Mouse (Mus musculus): ENCODE data around the gene Ccdc153. TPM values are rescaled to one million over a fixed set of nuclear protein-coding genes. Genes with fewer than 3 reads are reported as not detected.
A peak's percentile ranks its signal among the peaks of the same experiment; 100 is the strongest.

The Ccdc153 gene
- polyA plus RNA-seq, 1 experiment, result not detected

DNA sequence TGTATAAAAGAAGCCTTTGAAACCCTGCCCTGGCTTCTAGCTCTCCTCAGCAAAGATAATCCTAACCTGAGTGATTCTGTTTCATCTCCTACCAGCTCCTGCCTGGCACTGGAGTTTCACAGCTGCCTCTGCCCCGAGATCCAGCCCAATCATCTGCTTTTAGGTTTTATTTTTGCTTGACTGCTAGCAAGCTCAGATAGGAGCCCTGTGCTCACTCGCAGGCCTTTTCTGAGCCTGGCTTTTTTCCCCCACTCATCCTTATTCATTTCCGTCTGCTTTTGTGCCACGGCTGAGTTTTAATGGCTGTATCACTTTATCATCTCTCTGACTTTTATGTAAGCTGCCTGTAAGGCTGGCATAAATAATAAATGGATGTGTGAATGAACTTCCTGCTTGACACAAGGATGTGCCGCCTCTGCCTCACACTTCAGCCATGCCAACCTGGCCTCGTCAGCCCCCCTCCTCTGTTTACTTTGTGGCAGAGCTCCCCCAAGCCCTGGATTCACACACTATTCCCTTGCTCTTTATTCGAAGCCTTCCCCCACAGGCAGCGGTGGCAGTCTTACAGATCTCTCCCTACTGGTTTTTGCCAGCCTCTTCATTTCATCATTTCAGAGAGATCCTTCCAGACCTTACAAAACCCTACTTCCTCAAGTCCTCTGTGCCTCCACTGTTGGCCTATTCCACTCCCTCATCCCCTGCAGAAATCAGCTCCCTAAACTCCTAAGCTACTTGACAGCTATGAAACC lies 26.2 kb downstream of the Ccdc153 start:
- no peaks in the 10 kb centered on the region for H3K27me3 ChIP-seq (ENCODE audit: control insufficient read depth, insufficient read depth, low read length, poor library complexity, severe bottlenecking)
- H3K4me1 ChIP-seq (ENCODE audit: control insufficient read depth, insufficient read depth, low read length), result no peaks in the 10 kb centered on the region
- H3K36me3 ChIP-seq (ENCODE audit: control insufficient read depth, insufficient read depth, low read length, poor library complexity, severe bottlenecking), result no peaks in the 10 kb centered on the region
- no peak overlapping the region for H3K9ac ChIP-seq (ENCODE audit: low read depth, poor library complexity, severe bottlenecking)
- H3K4me3 ChIP-seq (ENCODE audit: low read depth, low read length), result no peak overlapping the region
- no peak overlapping the region for H3K27ac ChIP-seq (ENCODE audit: insufficient read depth, low read length)
- no peaks in the 10 kb centered on the region for H3K9me3 ChIP-seq (replicated peaks; ENCODE audit: control insufficient read depth, insufficient read depth, low read length, poor library complexity, severe bottlenecking)
- TF ChIP-seq CTCF (IDR thresholded peaks at IDR 0.05; ENCODE audit: low read depth, low read length) (no peak), POLR2A (IDR thresholded peaks at IDR 0.05; ENCODE audit: insufficient read depth, low read length) (no peak), EP300 (IDR thresholded peaks at IDR 0.05; ENCODE audit: insufficient read depth, low read depth, low read length) (no peak)

DNA sequence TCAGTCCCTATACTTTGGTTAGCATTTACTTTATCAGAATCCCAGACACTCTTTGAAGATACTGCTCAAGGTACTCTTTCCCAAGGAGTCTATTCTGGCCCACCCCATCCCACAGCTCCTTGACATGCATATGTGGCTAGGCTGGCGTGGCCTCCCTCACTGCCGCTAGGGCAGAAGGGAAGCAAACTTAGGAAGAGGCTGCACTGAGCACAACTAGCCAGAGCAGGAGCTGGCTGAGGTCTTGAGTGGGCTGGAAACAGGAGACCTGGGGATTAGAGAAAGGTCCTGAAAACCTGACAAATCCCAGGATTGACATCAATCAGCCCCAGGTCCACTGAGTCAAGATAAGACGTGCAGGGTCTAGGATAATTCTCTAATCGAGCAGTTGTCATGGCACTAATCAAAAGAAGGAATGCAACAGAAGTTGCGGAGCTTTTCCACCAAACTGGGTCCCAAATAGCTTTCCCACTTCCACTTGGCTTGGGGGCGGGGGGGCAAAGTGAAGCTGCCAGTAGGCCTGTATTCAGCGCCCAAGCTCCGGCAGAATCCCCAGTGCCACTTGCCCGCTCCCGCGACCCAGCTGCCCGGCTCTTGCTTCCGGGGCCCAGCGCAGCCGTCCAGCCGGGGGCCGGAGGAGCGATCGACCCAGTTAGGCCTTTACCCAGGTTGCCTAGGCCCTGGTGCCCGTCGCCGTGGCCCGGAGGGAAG lies 27.0 kb downstream of the Ccdc153 start:
- TF ChIP-seq POLR2A (IDR thresholded peaks at IDR 0.05; ENCODE audit: insufficient read depth, low read length) (no peak), CTCF (IDR thresholded peaks at IDR 0.05; ENCODE audit: low read depth, low read length) (no peak), EP300 (IDR thresholded peaks at IDR 0.05; ENCODE audit: insufficient read depth, low read depth, low read length) (no peak)
- H3K4me1 ChIP-seq (ENCODE audit: control insufficient read depth, insufficient read depth, low read length), result no peaks in the 10 kb centered on the region
- no peaks in the 10 kb centered on the region for H3K9me3 ChIP-seq (replicated peaks; ENCODE audit: control insufficient read depth, insufficient read depth, low read length, poor library complexity, severe bottlenecking)
- peak overlapping the region; percentile 57 for H3K4me3 ChIP-seq (ENCODE audit: low read depth, low read length)
- H3K36me3 ChIP-seq (ENCODE audit: control insufficient read depth, insufficient read depth, low read length, poor library complexity, severe bottlenecking), result no peaks in the 10 kb centered on the region
- peak overlapping the region; percentile 77 for H3K9ac ChIP-seq (ENCODE audit: low read depth, poor library complexity, severe bottlenecking)
- no peak overlapping the region for H3K27ac ChIP-seq (ENCODE audit: insufficient read depth, low read length)
- H3K27me3 ChIP-seq (ENCODE audit: control insufficient read depth, insufficient read depth, low read length, poor library complexity, severe bottlenecking), result no peaks in the 10 kb centered on the region

DNA sequence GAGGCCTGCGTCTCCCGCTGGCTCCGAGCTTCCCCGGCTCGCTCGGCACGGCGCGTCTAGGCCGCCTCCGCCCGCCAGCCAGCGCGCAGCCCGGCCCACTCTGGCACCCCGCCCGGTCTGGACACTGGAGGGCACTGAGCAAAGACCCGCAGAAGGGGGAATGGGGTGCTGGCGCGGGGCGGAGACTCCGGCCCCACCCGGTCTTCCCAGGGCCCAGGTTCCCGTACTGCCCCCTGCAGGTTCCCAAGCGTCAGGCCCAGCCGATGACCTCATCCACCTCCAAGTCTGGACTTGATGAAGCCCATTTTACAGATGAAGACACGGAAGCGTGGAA lies 27.5 kb downstream of the Ccdc153 start:
- Histone ChIP-seq H3K27me3 (ENCODE audit: control insufficient read depth, insufficient read depth, low read length, poor library complexity, severe bottlenecking) (no peaks in the 10 kb centered on the region), H3K27ac (ENCODE audit: insufficient read depth, low read length) (no peak overlapping the region), H3K9ac (ENCODE audit: low read depth, poor library complexity, severe bottlenecking) (peak overlapping the region; percentile 77), H3K9me3 (replicated peaks; ENCODE audit: control insufficient read depth, insufficient read depth, low read length, poor library complexity, severe bottlenecking) (no peaks in the 10 kb centered on the region), H3K4me3 (ENCODE audit: low read depth, low read length) (peak overlapping the region; percentile 57), H3K36me3 (ENCODE audit: control insufficient read depth, insufficient read depth, low read length, poor library complexity, severe bottlenecking) (no peaks in the 10 kb centered on the region), H3K4me1 (ENCODE audit: control insufficient read depth, insufficient read depth, low read length) (no peaks in the 10 kb centered on the region)
- TF ChIP-seq POLR2A (IDR thresholded peaks at IDR 0.05; ENCODE audit: insufficient read depth, low read length) (no peak), CTCF (IDR thresholded peaks at IDR 0.05; ENCODE audit: low read depth, low read length) (peak; percentile 64), EP300 (IDR thresholded peaks at IDR 0.05; ENCODE audit: insufficient read depth, low read depth, low read length) (no peak)

GRCm38 (mm10) chr9:44268432-44268831 lies 28.0 kb downstream of the Ccdc153 start, which contains the start of gene Nlrx1:
Gene Nlrx1 (minus strand): TSS chr9:44268599.
- no peaks in the 10 kb centered on the region for H3K27me3 ChIP-seq (ENCODE audit: control insufficient read depth, insufficient read depth, low read length, poor library complexity, severe bottlenecking)
- H3K36me3 ChIP-seq (ENCODE audit: control insufficient read depth, insufficient read depth, low read length, poor library complexity, severe bottlenecking), result no peaks in the 10 kb centered on the region
- peak within 1 kb of the TSS; percentile 77 for H3K9ac ChIP-seq (ENCODE audit: low read depth, poor library complexity, severe bottlenecking)
- H3K9me3 ChIP-seq (replicated peaks; ENCODE audit: control insufficient read depth, insufficient read depth, low read length, poor library complexity, severe bottlenecking), result no peaks in the 10 kb centered on the region
- TF ChIP-seq EP300 (IDR thresholded peaks at IDR 0.05; ENCODE audit: insufficient read depth, low read depth, low read length) (no peak), CTCF (IDR thresholded peaks at IDR 0.05; ENCODE audit: low read depth, low read length) (peak; percentile 8), POLR2A (IDR thresholded peaks at IDR 0.05; ENCODE audit: insufficient read depth, low read length) (no peak)
- peak within 1 kb of the TSS; percentile 57 for H3K4me3 ChIP-seq (ENCODE audit: low read depth, low read length)
- H3K27ac ChIP-seq (ENCODE audit: insufficient read depth, low read length), result no peak within 1 kb of the TSS
- no peaks in the 10 kb centered on the region for H3K4me1 ChIP-seq (ENCODE audit: control insufficient read depth, insufficient read depth, low read length)

DNA sequence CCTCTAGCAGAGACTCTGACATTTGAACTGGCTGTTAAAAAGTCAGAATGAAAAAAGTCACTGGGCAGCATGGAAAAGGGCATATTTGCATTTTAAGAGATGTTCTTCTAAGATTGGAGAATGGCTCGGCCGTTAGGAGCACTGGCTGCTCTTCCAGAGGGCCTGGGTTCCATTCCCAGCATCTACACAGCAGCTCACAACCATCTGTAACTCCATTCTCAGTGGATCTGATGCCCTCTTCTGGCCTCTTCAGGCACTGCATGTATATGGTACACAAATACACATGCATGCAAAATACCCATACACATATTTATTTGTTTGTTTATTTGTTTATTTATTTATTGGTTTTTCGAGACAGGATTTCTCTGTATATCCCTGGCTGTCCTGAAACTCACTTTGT lies 28.6 kb downstream of the Ccdc153 start:
- no peak overlapping the region for H3K4me3 ChIP-seq (ENCODE audit: low read depth, low read length)
- TF ChIP-seq CTCF (IDR thresholded peaks at IDR 0.05; ENCODE audit: low read depth, low read length) (peak; percentile 30), EP300 (IDR thresholded peaks at IDR 0.05; ENCODE audit: insufficient read depth, low read depth, low read length) (no peak)
- no peaks in the 10 kb centered on the region for H3K9me3 ChIP-seq (replicated peaks; ENCODE audit: control insufficient read depth, insufficient read depth, low read length, poor library complexity, severe bottlenecking)
- H3K27me3 ChIP-seq (ENCODE audit: control insufficient read depth, insufficient read depth, low read length, poor library complexity, severe bottlenecking), result no peaks in the 10 kb centered on the region
- H3K9ac ChIP-seq (ENCODE audit: low read depth, poor library complexity, severe bottlenecking), result no peak overlapping the region
- H3K4me1 ChIP-seq (ENCODE audit: control insufficient read depth, insufficient read depth, low read length), result no peaks in the 10 kb centered on the region
- H3K27ac ChIP-seq (ENCODE audit: insufficient read depth, low read length), result no peak overlapping the region
- no peaks in the 10 kb centered on the region for H3K36me3 ChIP-seq (ENCODE audit: control insufficient read depth, insufficient read depth, low read length, poor library complexity, severe bottlenecking)

DNA sequence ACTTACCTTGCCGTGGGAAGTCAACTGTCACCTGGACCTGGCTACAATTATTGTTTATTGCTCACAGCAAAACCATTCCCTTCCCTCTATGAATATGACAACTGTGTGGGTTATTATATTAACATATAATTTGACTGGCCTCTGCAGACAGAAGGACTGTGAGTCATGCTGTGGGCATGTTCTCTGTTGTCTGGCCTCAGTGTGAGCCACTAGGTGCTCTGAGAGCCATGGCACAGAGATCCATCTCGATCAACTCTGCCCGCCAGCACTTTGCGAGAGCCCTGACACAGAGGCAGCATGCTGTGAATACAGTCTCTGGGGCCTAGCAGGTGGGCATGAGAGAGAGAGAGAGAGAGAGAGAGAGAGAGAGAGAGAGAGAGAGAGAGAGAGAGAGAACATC lies 29.5 kb downstream of the Ccdc153 start:
- Histone ChIP-seq H3K4me1 (ENCODE audit: control insufficient read depth, insufficient read depth, low read length) (no peaks in the 10 kb centered on the region), H3K27me3 (ENCODE audit: control insufficient read depth, insufficient read depth, low read length, poor library complexity, severe bottlenecking) (no peaks in the 10 kb centered on the region), H3K4me3 (ENCODE audit: low read depth, low read length) (no peak overlapping the region), H3K36me3 (ENCODE audit: control insufficient read depth, insufficient read depth, low read length, poor library complexity, severe bottlenecking) (no peaks in the 10 kb centered on the region), H3K27ac (ENCODE audit: insufficient read depth, low read length) (no peak overlapping the region), H3K9me3 (replicated peaks; ENCODE audit: control insufficient read depth, insufficient read depth, low read length, poor library complexity, severe bottlenecking) (no peaks in the 10 kb centered on the region), H3K9ac (ENCODE audit: low read depth, poor library complexity, severe bottlenecking) (no peak overlapping the region)
- TF ChIP-seq EP300 (IDR thresholded peaks at IDR 0.05; ENCODE audit: insufficient read depth, low read depth, low read length) (no peak), CTCF (IDR thresholded peaks at IDR 0.05; ENCODE audit: low read depth, low read length) (no peak), POLR2A (IDR thresholded peaks at IDR 0.05; ENCODE audit: insufficient read depth, low read length) (no peak)
